Mouse (Mus musculus) kidney, adult 2 months (tissue): ENCODE results near the gene Tsga10. TPM values are rescaled to one million over a fixed set of nuclear protein-coding genes. Genes with fewer than 3 reads are reported as not detected.
A peak's percentile ranks its signal among the peaks of the same experiment; 100 is the strongest.
"Not testable (repeated sequence)": the region's sequence is repeated elsewhere in the genome, so short reads cannot be mapped to it uniquely, and the experiment has no call there.

Source experiments
- DNase-seq: peaks from one replicate; pipeline ENCODE4 v3.0.0; 2021
- H3K27ac ChIP-seq: fragments of 200-500 bp; 2 replicates; pipeline ENCODE4 v1.5.1; 2012; ENCODE audit warnings: low read depth, low read length, control low read depth, inconsistent platforms; ENCODE audit not compliant: insufficient read depth
- H3K27me3 ChIP-seq: fragments of 200-500 bp; replicated peaks from 2 replicates; pipeline ENCODE4 v1.6.1; 2012; ENCODE audit warnings: mild to moderate bottlenecking, moderate library complexity, low read length, inconsistent platforms; ENCODE audit not compliant: control insufficient read depth, insufficient read depth
- H3K36me3 ChIP-seq: fragments of 200-500 bp; 2 replicates; pipeline ENCODE4 v1.6.1; 2012; ENCODE audit warnings: mild to moderate bottlenecking, moderate library complexity, low read length, inconsistent platforms; ENCODE audit not compliant: control insufficient read depth, insufficient read depth
- H3K4me1 ChIP-seq: fragments of 200-500 bp; 2 replicates; pipeline ENCODE4 v1.6.1; 2011; ENCODE audit warnings: low read length; ENCODE audit not compliant: control insufficient read depth, insufficient read depth
- H3K4me3 ChIP-seq: fragments of 200-500 bp; 2 replicates; pipeline ENCODE4 v1.5.1; 2011; ENCODE audit warnings: mild to moderate bottlenecking, low read depth, low read length, control low read depth; ENCODE audit not compliant: insufficient read depth
- CTCF ChIP-seq: fragments of 200-500 bp; conservative IDR thresholded peaks from 2 replicates; pipeline ENCODE4 v1.5.1; 2011; ENCODE audit warnings: low read depth, mild to moderate bottlenecking, control low read depth, low read length, moderate library complexity, mixed read lengths; ENCODE audit not compliant: insufficient read depth, insufficient read length
- POLR2A ChIP-seq: fragments of 200-500 bp; IDR thresholded peaks from one replicate; pipeline ENCODE4 v1.6.1; 2011; ENCODE audit warnings: low read depth, low read length, control low read depth
- WGBS: fragments of 180-500 bp; shearing (Covaris S2); methylation state at CpG from one replicate; pipeline ENCODE4 v1.1.7; 2018; 5-methylcytosine and 5-hydroxymethylcytosine counted together
- polyA plus RNA-seq: library from polyadenylated mRNA; depleted of rRNA; stranded (reverse); fragments of >200 nt; gene quantifications from 2 replicates; pipeline ENCODE4 v1.2.3, GENCODE M21; 2012

Tsga10 gene
- polyA plus RNA-seq, 1 experiment, result 0.72 TPM

- no peak; the same call in 1 of the 2 replicates for TF ChIP-seq CTCF
- TF ChIP-seq POLR2A, result no peak
- no peaks in the 10 kb centered on the region for H3K4me1 ChIP-seq
- peak within 1 kb of the TSS; percentile 54 for H3K4me3 ChIP-seq
- no peak within 1 kb of the TSS for H3K27ac ChIP-seq
- H3K27me3 ChIP-seq, result no peaks in the 10 kb centered on the region
- 1% methylated on average over 67 of the region's 69 CpGs for WGBS
- peak; percentile 13 for DNase-seq
- H3K36me3 ChIP-seq, result no peaks in the 10 kb centered on the region
These were observed 146.2 kb downstream of the Tsga10 start, which contains the start of gene 2010300C02Rik for GRCm38 (mm10) chr1:37719761-37720640. 2010300C02Rik (minus strand) TSS chr1:37720085.

GRCm38 (mm10) chr1:37719030-37719723 lies 147.1 kb downstream of the Tsga10 start:
- Histone ChIP-seq H3K27me3 (no peaks in the 10 kb centered on the region), H3K27ac (no peak overlapping the region), H3K4me1 (no peaks in the 10 kb centered on the region), H3K36me3 (no peaks in the 10 kb centered on the region), H3K4me3 (peak overlapping the region; percentile 54)
- 6% methylated on average over 48 of the region's 49 CpGs for WGBS
- no peak for DNase-seq
- TF ChIP-seq CTCF (no peak), POLR2A (no peak)

GRCm38 (mm10) chr1:37718516-37718915 lies 147.7 kb downstream of the Tsga10 start:
- no peak for TF ChIP-seq CTCF
- no peak for TF ChIP-seq POLR2A
- WGBS, result 57% methylated on average over 7 of the region's 7 CpGs

GRCm38 (mm10) chr1:37717415-37718195 lies 148.6 kb downstream of the Tsga10 start:
- Histone ChIP-seq H3K4me3 (no peak overlapping the region), H3K27me3 (no peaks in the 10 kb centered on the region), H3K4me1 (no peaks in the 10 kb centered on the region), H3K36me3 (no peaks in the 10 kb centered on the region), H3K27ac (no peak overlapping the region)
- no peak for DNase-seq
- WGBS, result 80% methylated on average over 14 of the region's 14 CpGs
- TF ChIP-seq POLR2A, result no peak
- no peak for TF ChIP-seq CTCF

More at GRCm38 (mm10) chr1:37718516-37718915, 147.7 kb downstream of the Tsga10 start:
- Histone ChIP-seq H3K27me3 (no peaks in the 10 kb centered on the region), H3K36me3 (no peaks in the 10 kb centered on the region), H3K27ac (no peak overlapping the region), H3K4me3 (no peak overlapping the region), H3K4me1 (no peaks in the 10 kb centered on the region)
- DNase-seq, result no peak

- H3K4me3 ChIP-seq, H3K36me3 ChIP-seq, H3K27ac ChIP-seq, H3K27me3 ChIP-seq, H3K4me1 ChIP-seq, DNase-seq: not testable (repeated sequence)
- WGBS, result 79% methylated on average over 4 of the region's 4 CpGs
These were observed 153.9 kb downstream of the Tsga10 start for GRCm38 (mm10) chr1:37712357-37712737.

- WGBS, result 79% methylated on average over 10 of the region's 10 CpGs
- Histone ChIP-seq H3K27ac (no peak overlapping the region), H3K4me1 (no peaks in the 10 kb centered on the region), H3K36me3 (no peaks in the 10 kb centered on the region), H3K27me3 (no peaks in the 10 kb centered on the region), H3K4me3 (no peak overlapping the region)
- no peak for TF ChIP-seq POLR2A
- no peak for TF ChIP-seq CTCF
- no peak for DNase-seq
These were observed 154.5 kb downstream of the Tsga10 start for GRCm38 (mm10) chr1:37711596-37712356.
